Mouse (Mus musculus) forebrain, embryonic 14.5 days (tissue): Measurements from ENCODE around the gene Krt18. TPM values are rescaled to one million over a fixed set of nuclear protein-coding genes. Genes with fewer than 3 reads are reported as not detected.

Experiments
- ATAC-seq: fragments of 200-750 bp; cut with Nextera tagmentation; 2 replicates; pipeline ENCODE4 v1.8.0; 2017; ENCODE audit warnings: mild to moderate bottlenecking, moderate library complexity
- DNase-seq: peaks from one replicate; pipeline ENCODE4 v3.0.0-alpha.2; 2015; ENCODE audit warnings: low spot score
- H3K27ac ChIP-seq: fragments of 300-500 bp; sonication (generic); 2 replicates; pipeline ENCODE4 v1.5.1; 2014; ENCODE audit warnings: low read depth, mild to moderate bottlenecking, control low read depth, low read length, moderate library complexity
- H3K27me3 ChIP-seq: fragments of 300-500 bp; sonication (generic); replicated peaks from 2 replicates; pipeline ENCODE4 v1.6.1; 2014; ENCODE audit warnings: low read length, control low read depth, mixed read lengths; ENCODE audit not compliant: control insufficient read depth, insufficient read depth
- H3K36me3 ChIP-seq: fragments of 300-500 bp; sonication (generic); 2 replicates; pipeline ENCODE4 v1.6.1; 2014; ENCODE audit warnings: low read length, control low read depth; ENCODE audit not compliant: control insufficient read depth, insufficient read depth
- H3K4me1 ChIP-seq: fragments of 300-500 bp; sonication (generic); 2 replicates; pipeline ENCODE4 v1.6.1; 2014; ENCODE audit warnings: antibody characterized with exemption, low read length, control low read depth; ENCODE audit not compliant: control insufficient read depth, insufficient read depth
- H3K4me2 ChIP-seq: fragments of 300-500 bp; sonication (generic); 2 replicates; pipeline ENCODE4 v1.6.1; 2014; ENCODE audit warnings: mild to moderate bottlenecking, control low read depth, low read length
- H3K4me3 ChIP-seq: fragments of 300-500 bp; sonication (generic); 2 replicates; pipeline ENCODE4 v1.5.1; 2014; ENCODE audit warnings: low read depth, low read length, control low read depth
- H3K9ac ChIP-seq: fragments of 300-500 bp; sonication (generic); 2 replicates; pipeline ENCODE4 v1.6.1; 2014; ENCODE audit warnings: mild to moderate bottlenecking, low read length, control low read depth, moderate library complexity
- H3K9me3 ChIP-seq: fragments of 300-500 bp; sonication (generic); replicated peaks from 2 replicates; pipeline ENCODE4 v1.6.1; 2016; ENCODE audit warnings: low read length, control low read depth, mixed read lengths; ENCODE audit not compliant: control insufficient read depth
- WGBS: fragments of 180-500 bp; shearing (Covaris S2); extraction: QIAGEN DNeasy Blood & Tissue Kit; methylation state at CpG from one replicate; pipeline ENCODE4 v1.1.7; 2014; 5-methylcytosine and 5-hydroxymethylcytosine counted together
- polyA plus RNA-seq: library from polyadenylated mRNA; unstranded; fragments of >200 nt; fragmentation: Nextera tagmentation; extraction: Ambion mirVana; gene quantifications from 2 replicates; pipeline ENCODE4 v1.2.1, GENCODE M21; 2014

Gene Krt18
- polyA plus RNA-seq, 1 experiment from 2014 or later, result 7.1 TPM

DNA sequence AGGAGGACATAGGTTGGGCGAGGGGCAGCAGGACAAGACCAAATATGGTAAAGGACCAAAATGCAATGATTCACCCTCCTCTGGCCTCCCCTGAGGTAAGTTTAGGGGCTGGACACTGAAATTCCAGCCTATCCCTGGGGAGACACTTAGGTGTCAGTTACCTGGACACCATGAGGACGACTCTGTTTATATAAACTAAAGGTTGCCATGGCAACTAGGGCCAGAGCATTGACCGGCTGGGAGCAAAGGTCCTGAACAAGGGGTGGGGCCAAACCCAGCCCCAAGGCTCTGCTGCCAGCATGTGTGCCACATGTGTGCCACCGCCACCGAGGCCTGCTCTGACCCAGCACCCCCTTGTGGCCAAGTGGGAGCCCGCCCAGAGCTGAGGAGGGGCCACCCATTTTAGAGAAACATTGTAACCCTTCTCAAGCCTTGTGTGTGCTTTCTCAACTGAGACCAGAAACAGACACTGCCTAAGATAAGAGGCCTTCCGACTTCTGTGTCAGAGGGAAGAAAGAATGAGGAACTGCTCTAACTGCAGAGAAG is 10.0 kb upstream of the Krt18 start:
- Histone ChIP-seq H3K9ac (no peak overlapping the region), H3K4me1 (no peaks in the 10 kb centered on the region), H3K4me3 (no peak overlapping the region), H3K4me2 (no peak overlapping the region), H3K27ac (no peak overlapping the region), H3K36me3 (no peaks in the 10 kb centered on the region), H3K27me3 (no peaks in the 10 kb centered on the region), H3K9me3 (no peaks in the 10 kb centered on the region)
- WGBS, result 30% methylated on average over 7 of the region's 7 CpGs
- no peak for DNase-seq
- ATAC-seq, result no peak

DNA sequence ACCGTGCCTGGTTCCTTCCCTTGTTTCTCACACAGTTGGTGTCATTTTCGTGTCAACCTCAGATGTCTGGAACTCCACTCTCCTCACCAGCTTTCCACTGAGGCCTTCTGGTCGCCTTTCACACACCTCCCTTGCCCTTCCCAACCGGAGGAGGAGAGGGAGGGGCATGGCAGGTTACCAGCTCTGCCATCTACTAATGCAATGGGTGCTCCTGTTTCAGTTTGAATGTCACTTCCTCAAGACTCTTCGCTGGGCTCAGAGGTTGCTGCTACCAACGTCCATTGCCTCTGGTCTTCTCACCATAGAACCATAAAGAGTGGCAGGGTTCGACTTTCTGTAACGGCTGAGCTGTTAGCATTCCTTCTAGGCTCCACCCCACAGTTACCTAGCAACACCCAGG is 5.5 kb upstream of the Krt18 start:
- H3K4me1 ChIP-seq, result peaks cover 2% of the 10 kb centered on the region; the same call in 1 of the 2 replicates
- H3K9ac ChIP-seq, result no peak overlapping the region
- H3K9me3 ChIP-seq, result no peaks in the 10 kb centered on the region
- 37% methylated on average over 8 of the region's 8 CpGs for WGBS
- H3K4me2 ChIP-seq, result no peak overlapping the region
- DNase-seq (no peak), ATAC-seq (no peak)
- no peaks in the 10 kb centered on the region for H3K36me3 ChIP-seq
- no peak overlapping the region for H3K27ac ChIP-seq
- H3K27me3 ChIP-seq, result peaks cover 22% of the 10 kb centered on the region
- H3K4me3 ChIP-seq, result no peak overlapping the region

GRCm38 (mm10) chr15:102023888-102024287 is 4.1 kb upstream of the Krt18 start:
- no peak overlapping the region for H3K27ac ChIP-seq
- no peak overlapping the region for H3K4me3 ChIP-seq
- WGBS, result 72% methylated on average over 8 of the region's 8 CpGs
- ATAC-seq, result no peak
- H3K4me2 ChIP-seq, result no peak overlapping the region
- peaks cover 34% of the 10 kb centered on the region for H3K27me3 ChIP-seq
- H3K36me3 ChIP-seq, result no peaks in the 10 kb centered on the region
- H3K9ac ChIP-seq, result no peak overlapping the region
- H3K4me1 ChIP-seq, result peaks cover 2% of the 10 kb centered on the region; the same call in 1 of the 2 replicates
- no peak for DNase-seq
- no peaks in the 10 kb centered on the region for H3K9me3 ChIP-seq

DNA sequence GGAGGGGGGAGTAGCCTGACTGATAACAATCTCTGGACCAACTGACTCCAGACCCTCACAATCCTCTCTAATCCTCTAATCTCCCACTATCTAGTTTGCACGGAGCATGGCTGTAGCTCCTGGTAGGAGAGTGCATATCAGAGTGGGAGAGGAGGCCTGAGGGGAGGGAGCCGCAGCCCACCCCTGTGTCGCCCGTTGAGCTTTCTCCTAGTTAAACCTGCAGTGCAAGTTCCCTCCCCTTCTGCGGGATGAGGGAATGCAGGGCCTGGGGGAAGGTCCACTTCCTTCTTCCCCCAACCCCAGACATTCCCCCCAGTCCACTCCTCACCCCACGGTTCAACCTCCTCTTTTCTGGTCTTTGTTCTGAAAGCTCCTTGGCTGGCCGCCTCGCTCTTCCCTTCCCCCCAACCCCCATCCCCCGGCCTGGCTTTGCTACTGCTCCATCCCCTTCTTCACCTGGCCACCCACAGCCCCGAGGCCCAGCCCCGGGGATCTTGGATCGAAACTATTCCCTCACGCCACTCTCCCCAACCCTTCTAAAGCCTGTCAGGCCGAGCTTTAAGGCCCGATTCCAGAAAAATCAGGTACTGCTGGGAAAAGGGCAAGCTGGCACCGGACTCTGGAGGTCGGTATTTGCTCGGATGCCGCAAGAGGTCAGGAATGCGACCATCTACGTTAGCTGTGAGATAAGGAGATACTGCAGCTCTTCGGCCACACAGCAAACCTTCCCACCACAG is 2.7 kb upstream of the Krt18 start:
- no peak overlapping the region for H3K4me3 ChIP-seq
- no peaks in the 10 kb centered on the region for H3K36me3 ChIP-seq
- ATAC-seq (no peak), DNase-seq (no peak)
- H3K4me1 ChIP-seq, result peaks cover 2% of the 10 kb centered on the region; the same call in 1 of the 2 replicates
- H3K27me3 ChIP-seq, result peaks cover 34% of the 10 kb centered on the region
- H3K4me2 ChIP-seq, result no peak overlapping the region
- no peak overlapping the region for H3K27ac ChIP-seq
- 7% methylated on average over 22 of the region's 22 CpGs for WGBS
- H3K9ac ChIP-seq, result no peak overlapping the region
- H3K9me3 ChIP-seq, result no peaks in the 10 kb centered on the region

DNA sequence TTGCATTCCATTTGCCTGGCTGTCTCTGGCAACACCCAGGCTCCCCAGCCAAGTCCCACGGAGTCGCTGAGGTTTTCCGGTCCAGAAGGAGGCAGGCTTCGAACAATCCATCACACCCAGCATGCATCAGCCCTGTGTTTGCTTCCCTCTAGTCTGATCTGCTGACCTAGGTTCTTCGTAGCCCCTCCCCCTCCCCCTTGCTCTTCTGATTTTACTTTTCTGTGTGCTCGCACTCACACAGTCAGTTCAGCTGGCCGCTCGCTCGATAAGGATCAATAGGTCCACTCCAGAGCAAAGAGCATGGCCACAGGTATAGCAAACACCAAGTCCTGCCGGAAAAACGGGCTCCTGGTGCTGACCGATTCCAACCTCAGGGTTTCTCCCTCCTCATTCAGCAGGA is 1.6 kb upstream of the Krt18 start:
- Histone ChIP-seq H3K27ac (no peak overlapping the region), H3K9me3 (no peaks in the 10 kb centered on the region), H3K27me3 (peaks cover 34% of the 10 kb centered on the region), H3K4me1 (peaks cover 2% of the 10 kb centered on the region; the same call in 1 of the 2 replicates), H3K36me3 (no peaks in the 10 kb centered on the region), H3K9ac (no peak overlapping the region), H3K4me3 (no peak overlapping the region), H3K4me2 (no peak overlapping the region)
- WGBS, result 15% methylated on average over 12 of the region's 12 CpGs
- DNase-seq (no peak), ATAC-seq (no peak)

DNA sequence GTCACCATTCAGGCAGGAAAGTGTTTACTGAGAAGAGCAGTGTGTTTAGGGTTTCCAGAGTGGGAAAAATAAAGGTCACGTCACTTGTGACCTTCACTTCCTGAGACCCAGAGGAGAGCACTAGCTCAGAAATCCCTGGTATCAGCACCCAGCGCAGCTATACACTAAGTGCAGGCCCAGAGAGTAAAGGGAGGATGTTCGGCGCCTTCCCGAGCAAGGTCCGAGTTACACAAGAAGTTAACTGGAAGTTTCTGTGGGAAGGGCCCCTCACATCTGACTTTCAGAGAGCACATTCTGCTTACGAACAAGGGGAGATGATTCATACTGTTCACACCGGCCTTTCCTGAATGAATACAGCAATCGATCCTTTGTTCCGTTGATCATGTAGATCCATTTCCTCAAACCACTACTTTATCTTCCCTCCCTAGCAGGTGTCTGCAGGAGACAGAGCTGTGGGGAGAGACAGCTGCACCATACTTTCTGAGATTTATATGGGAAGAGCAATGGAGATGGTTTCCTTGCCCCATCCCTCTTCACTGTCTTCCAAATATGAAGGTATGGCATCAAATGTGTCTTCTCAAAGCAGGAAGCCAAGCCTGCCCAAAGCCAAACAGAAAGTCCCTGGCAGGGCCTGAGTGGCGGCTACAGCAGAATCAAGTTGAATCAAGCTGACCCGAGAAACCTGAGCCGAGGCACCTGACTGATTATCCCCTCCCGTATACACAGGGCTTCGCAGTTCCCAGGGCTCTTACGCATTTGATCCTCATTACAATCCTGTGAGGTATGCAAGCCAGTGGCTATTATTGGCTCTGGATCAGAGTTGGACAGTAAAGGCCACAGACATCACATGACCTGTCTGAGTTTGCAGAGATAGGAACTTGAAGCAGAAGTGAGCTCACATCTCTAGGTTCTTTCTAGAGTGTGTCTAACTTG is 6.4 kb downstream of the Krt18 start:
- 66% methylated on average over 16 of the region's 16 CpGs for WGBS
- no peak for DNase-seq
- Histone ChIP-seq H3K27me3 (no peaks in the 10 kb centered on the region), H3K9me3 (no peaks in the 10 kb centered on the region), H3K4me1 (no peaks in the 10 kb centered on the region), H3K4me3 (no peak overlapping the region), H3K27ac (no peak overlapping the region), H3K36me3 (no peaks in the 10 kb centered on the region), H3K4me2 (no peak overlapping the region), H3K9ac (no peak overlapping the region)
- no peak for ATAC-seq

- no peak for DNase-seq
- H3K36me3 ChIP-seq, result no peaks in the 10 kb centered on the region
- no peak overlapping the region for H3K4me2 ChIP-seq
- H3K9ac ChIP-seq, result no peak overlapping the region
- H3K27ac ChIP-seq, result no peak overlapping the region
- no peaks in the 10 kb centered on the region for H3K27me3 ChIP-seq
- no peak overlapping the region for H3K4me3 ChIP-seq
- WGBS, result 89% methylated on average over 4 of the region's 4 CpGs
- no peaks in the 10 kb centered on the region for H3K4me1 ChIP-seq
- no peaks in the 10 kb centered on the region for H3K9me3 ChIP-seq
- ATAC-seq, result no peak
Observed at GRCm38 (mm10) chr15:102040277-102040676, 12.3 kb downstream of the Krt18 start.

DNA sequence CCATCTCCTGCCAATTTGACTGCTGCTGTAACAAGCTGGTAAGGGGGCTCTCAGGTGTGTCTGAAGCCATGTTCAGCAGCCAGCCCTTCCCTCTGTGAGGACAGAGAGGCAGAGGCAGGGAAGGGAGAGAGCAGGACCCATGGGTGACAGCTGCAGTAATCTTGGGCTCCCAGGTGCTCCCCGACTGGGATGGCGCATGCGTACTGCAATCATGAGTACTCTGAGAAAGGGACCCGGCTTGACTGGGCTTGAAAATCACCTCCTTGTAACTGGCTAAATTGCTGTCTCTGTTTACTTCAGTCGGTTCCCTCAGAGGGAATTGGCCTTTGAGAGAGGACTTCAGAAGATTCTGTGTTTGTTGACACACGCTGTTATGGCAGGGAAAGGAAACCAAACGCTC is 14.0 kb downstream of the Krt18 start:
- DNase-seq, result no peak
- ATAC-seq, result no peak
- Histone ChIP-seq H3K4me1 (no peaks in the 10 kb centered on the region), H3K36me3 (no peaks in the 10 kb centered on the region), H3K27ac (no peak overlapping the region), H3K9ac (no peak overlapping the region), H3K27me3 (no peaks in the 10 kb centered on the region), H3K9me3 (no peaks in the 10 kb centered on the region), H3K4me3 (no peak overlapping the region), H3K4me2 (no peak overlapping the region)
- whole genome bisulfite sequencing, result 82% methylated on average over 7 of the region's 7 CpGs
